Mouse (Mus musculus): ENCODE measurements around the gene Skiv2l.

GRCm38 (mm10) chr17:34881683-34882310 lies 31.8 kb upstream of the Skiv2l start, which contains the start of gene Gm20547:
- TF ChIP-seq CTCF (IDR thresholded peaks at IDR 0.05; ENCODE audit: low read depth) (no peak), EP300 (IDR thresholded peaks at IDR 0.05; ENCODE audit: low read depth) (no peak)

Data from heart, postnatal 0 days (tissue).